Mouse (Mus musculus) ES-Bruce4 (cell line): ENCODE data around the gene Kdm4c.

Experiments used
- CTCF ChIP-seq: IDR thresholded peaks from one replicate; pipeline ENCODE4 v1.8.1; 2011; ENCODE audit warnings: low read depth, low read length
- POLR2A ChIP-seq: IDR thresholded peaks from one replicate; pipeline ENCODE4 v1.8.1; 2011; ENCODE audit warnings: low read length; ENCODE audit not compliant: insufficient read depth

- TF ChIP-seq CTCF (no peak), POLR2A (no peak)
Observed at GRCm38 (mm10) chr4:74257882-74258281, 15.6 kb downstream of the Kdm4c start.
